Mouse (Mus musculus): ENCODE data around the gene Dok4. TPM values are rescaled to one million over a fixed set of nuclear protein-coding genes. Genes with fewer than 3 reads are reported as not detected.
A peak's percentile ranks its signal among the peaks of the same experiment; 100 is the strongest.

Dok4 gene
- polyA plus RNA-seq, 1 experiment from 2014 or later: 20.6 TPM

GRCm38 (mm10) chr8:94916311-94916959, 40.3 kb upstream of the Dok4 start:
- Histone ChIP-seq H3K27me3 (ENCODE audit: control insufficient read depth, insufficient read depth, low read length) (peaks cover 13% of the 10 kb centered on the region), H3K9me3 (ENCODE audit: control insufficient read depth, low read length) (no peaks in the 10 kb centered on the region), H3K4me1 (ENCODE audit: control insufficient read depth, insufficient read depth, low read length) (peaks cover 36% of the 10 kb centered on the region), H3K4me2 (replicated peaks; ENCODE audit: low read depth, low read length) (peak overlapping the region; percentile 75), H3K27ac (ENCODE audit: low read depth, low read length) (no peak overlapping the region), H3K36me3 (ENCODE audit: control insufficient read depth, insufficient read depth, low read length) (peaks cover 10% of the 10 kb centered on the region; the same call in 1 of the 2 replicates), H3K9ac (ENCODE audit: low read depth, low read length) (peak overlapping the region; percentile 81; the same call in 1 of the 2 replicates), H3K4me3 (ENCODE audit: low read length) (peak overlapping the region; percentile 73)
- no peak for ATAC-seq (ENCODE audit: low FRiP score, low TSS enrichment)
- WGBS: 53% methylated on average over 9 of the region's 9 CpGs

GRCm38 (mm10) chr8:94914701-94915101, 38.6 kb upstream of the Dok4 start:
- Histone ChIP-seq H3K27ac (ENCODE audit: low read depth, low read length) (no peak overlapping the region), H3K9me3 (ENCODE audit: control insufficient read depth, low read length) (no peaks in the 10 kb centered on the region), H3K4me2 (replicated peaks; ENCODE audit: low read depth, low read length) (no peak overlapping the region), H3K36me3 (ENCODE audit: control insufficient read depth, insufficient read depth, low read length) (peaks cover 21% of the 10 kb centered on the region; the same call in 1 of the 2 replicates), H3K27me3 (ENCODE audit: control insufficient read depth, insufficient read depth, low read length) (peaks cover 13% of the 10 kb centered on the region), H3K9ac (ENCODE audit: low read depth, low read length) (no peak overlapping the region), H3K4me3 (ENCODE audit: low read length) (no peak overlapping the region), H3K4me1 (ENCODE audit: control insufficient read depth, insufficient read depth, low read length) (peaks cover 36% of the 10 kb centered on the region)
- 56% methylated on average over 3 of the region's 3 CpGs for WGBS
- ATAC-seq (ENCODE audit: low FRiP score, low TSS enrichment): no peak

- no peak overlapping the region for H3K4me3 ChIP-seq (ENCODE audit: low read length)
- H3K4me2 ChIP-seq (replicated peaks; ENCODE audit: low read depth, low read length): no peak overlapping the region
- H3K4me1 ChIP-seq (ENCODE audit: control insufficient read depth, insufficient read depth, low read length): peaks cover 36% of the 10 kb centered on the region
- WGBS: 87% methylated on average over 6 of the region's 6 CpGs
- H3K36me3 ChIP-seq (ENCODE audit: control insufficient read depth, insufficient read depth, low read length): peaks cover 24% of the 10 kb centered on the region; the same call in 1 of the 2 replicates
- no peaks in the 10 kb centered on the region for H3K9me3 ChIP-seq (ENCODE audit: control insufficient read depth, low read length)
- H3K27ac ChIP-seq (ENCODE audit: low read depth, low read length): no peak overlapping the region
- no peak overlapping the region for H3K9ac ChIP-seq (ENCODE audit: low read depth, low read length)
- ATAC-seq (ENCODE audit: low FRiP score, low TSS enrichment): no peak
- peaks cover 13% of the 10 kb centered on the region for H3K27me3 ChIP-seq (ENCODE audit: control insufficient read depth, insufficient read depth, low read length)
These were observed 38.1 kb upstream of the Dok4 start for GRCm38 (mm10) chr8:94914256-94914655.

- WGBS: 9% methylated on average over 77 of the region's 77 CpGs
- peak; percentile 24 for ATAC-seq (ENCODE audit: low FRiP score, low TSS enrichment)
- peaks cover 36% of the 10 kb centered on the region for H3K4me1 ChIP-seq (ENCODE audit: control insufficient read depth, insufficient read depth, low read length)
- H3K9me3 ChIP-seq (ENCODE audit: control insufficient read depth, low read length): no peaks in the 10 kb centered on the region
- H3K27me3 ChIP-seq (ENCODE audit: control insufficient read depth, insufficient read depth, low read length): peaks cover 13% of the 10 kb centered on the region
- H3K36me3 ChIP-seq (ENCODE audit: control insufficient read depth, insufficient read depth, low read length): peaks cover 33% of the 10 kb centered on the region; the same call in 1 of the 2 replicates
- H3K27ac ChIP-seq (ENCODE audit: low read depth, low read length): no peak overlapping the region
- peak overlapping the region; percentile 79 for H3K4me2 ChIP-seq (replicated peaks; ENCODE audit: low read depth, low read length)
- H3K9ac ChIP-seq (ENCODE audit: low read depth, low read length): peak overlapping the region; percentile 38
- H3K4me3 ChIP-seq (ENCODE audit: low read length): peak overlapping the region; percentile 40
These were observed 37.0 kb upstream of the Dok4 start for GRCm38 (mm10) chr8:94913061-94913660.

- no peak for ATAC-seq (ENCODE audit: low FRiP score, low TSS enrichment)
These were observed 32.7 kb upstream of the Dok4 start for GRCm38 (mm10) chr8:94908847-94909246.

GRCm38 (mm10) chr8:94907591-94908300, 31.6 kb upstream of the Dok4 start:
- peaks cover 1% of the 10 kb centered on the region; the same call in 1 of the 2 replicates for H3K27me3 ChIP-seq (ENCODE audit: control insufficient read depth, insufficient read depth, low read length)
- WGBS: 73% methylated on average over 18 of the region's 18 CpGs
- no peak overlapping the region for H3K9ac ChIP-seq (ENCODE audit: low read depth, low read length)
- H3K27ac ChIP-seq (ENCODE audit: low read depth, low read length): peak overlapping the region; percentile 17; the same call in 1 of the 2 replicates
- H3K4me3 ChIP-seq (ENCODE audit: low read length): no peak overlapping the region
- H3K36me3 ChIP-seq (ENCODE audit: control insufficient read depth, insufficient read depth, low read length): peaks cover 61% of the 10 kb centered on the region
- ATAC-seq (ENCODE audit: low FRiP score, low TSS enrichment): no peak
- H3K9me3 ChIP-seq (ENCODE audit: control insufficient read depth, low read length): no peaks in the 10 kb centered on the region
- H3K4me2 ChIP-seq (replicated peaks; ENCODE audit: low read depth, low read length): no peak overlapping the region
- H3K4me1 ChIP-seq (ENCODE audit: control insufficient read depth, insufficient read depth, low read length): peaks cover 20% of the 10 kb centered on the region

More at GRCm38 (mm10) chr8:94908847-94909246, 32.7 kb upstream of the Dok4 start:
- 6% methylated on average over 4 of the region's 4 CpGs for WGBS
- Histone ChIP-seq H3K4me1 (ENCODE audit: control insufficient read depth, insufficient read depth, low read length) (peaks cover 22% of the 10 kb centered on the region), H3K27ac (ENCODE audit: low read depth, low read length) (no peak overlapping the region), H3K9ac (ENCODE audit: low read depth, low read length) (no peak overlapping the region), H3K36me3 (ENCODE audit: control insufficient read depth, insufficient read depth, low read length) (peaks cover 61% of the 10 kb centered on the region), H3K27me3 (ENCODE audit: control insufficient read depth, insufficient read depth, low read length) (peaks cover 12% of the 10 kb centered on the region), H3K4me2 (replicated peaks; ENCODE audit: low read depth, low read length) (no peak overlapping the region), H3K9me3 (ENCODE audit: control insufficient read depth, low read length) (no peaks in the 10 kb centered on the region), H3K4me3 (ENCODE audit: low read length) (no peak overlapping the region)

- Histone ChIP-seq H3K9me3 (ENCODE audit: control insufficient read depth, low read length) (no peaks in the 10 kb centered on the region), H3K9ac (ENCODE audit: low read depth, low read length) (no peak overlapping the region), H3K4me3 (ENCODE audit: low read length) (no peak overlapping the region), H3K4me2 (replicated peaks; ENCODE audit: low read depth, low read length) (no peak overlapping the region), H3K27ac (ENCODE audit: low read depth, low read length) (peak overlapping the region; percentile 73; the same call in 1 of the 2 replicates), H3K4me1 (ENCODE audit: control insufficient read depth, insufficient read depth, low read length) (peaks cover 35% of the 10 kb centered on the region), H3K36me3 (ENCODE audit: control insufficient read depth, insufficient read depth, low read length) (peaks cover 39% of the 10 kb centered on the region), H3K27me3 (ENCODE audit: control insufficient read depth, insufficient read depth, low read length) (no peaks in the 10 kb centered on the region)
- 68% methylated on average over 12 of the region's 12 CpGs for WGBS
- no peak for ATAC-seq (ENCODE audit: low FRiP score, low TSS enrichment)
These were observed 28.5 kb upstream of the Dok4 start for GRCm38 (mm10) chr8:94904450-94905175.

GRCm38 (mm10) chr8:94903709-94904108, 27.6 kb upstream of the Dok4 start:
- peak; percentile 65 for ATAC-seq (ENCODE audit: low FRiP score, low TSS enrichment)
- 14% methylated on average over 12 of the region's 12 CpGs for WGBS
- H3K4me1 ChIP-seq (ENCODE audit: control insufficient read depth, insufficient read depth, low read length): peaks cover 44% of the 10 kb centered on the region
- H3K9me3 ChIP-seq (ENCODE audit: control insufficient read depth, low read length): no peaks in the 10 kb centered on the region
- no peak overlapping the region for H3K4me3 ChIP-seq (ENCODE audit: low read length)
- H3K4me2 ChIP-seq (replicated peaks; ENCODE audit: low read depth, low read length): no peak overlapping the region
- H3K36me3 ChIP-seq (ENCODE audit: control insufficient read depth, insufficient read depth, low read length): peaks cover 33% of the 10 kb centered on the region
- H3K9ac ChIP-seq (ENCODE audit: low read depth, low read length): no peak overlapping the region
- H3K27me3 ChIP-seq (ENCODE audit: control insufficient read depth, insufficient read depth, low read length): no peaks in the 10 kb centered on the region
- H3K27ac ChIP-seq (ENCODE audit: low read depth, low read length): peak overlapping the region; percentile 56; the same call in 1 of the 2 replicates

Measured in kidney, embryonic 14.5 days (tissue).